Mouse (Mus musculus): ENCODE measurements around the gene Prl8a2.

The Prl8a2 gene

DNA sequence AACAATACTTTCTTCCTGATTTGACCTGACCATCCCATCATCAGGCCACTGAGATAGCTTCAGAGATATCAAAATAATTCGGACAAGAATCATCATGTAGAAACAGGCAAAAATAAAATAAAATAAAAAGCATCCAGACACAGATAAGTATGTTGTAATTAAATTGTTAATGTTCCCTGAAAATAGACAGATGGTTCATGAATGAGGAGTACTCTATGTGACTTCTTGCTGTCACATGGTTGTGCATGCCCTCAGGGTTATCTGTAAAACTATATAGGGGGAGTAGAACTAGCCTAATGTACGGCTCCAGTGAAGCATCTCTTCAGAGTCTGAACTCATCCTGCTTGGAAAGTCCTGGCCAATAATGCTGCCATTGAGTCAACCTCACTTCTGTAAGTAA is at the start of gene Prl8a2:
Prl8a2 (plus strand) TSS at position 301 of the 400 bp plus-strand sequence.
- no peak for DNase-seq (ENCODE audit: low spot score)

- no peak for DNase-seq (ENCODE audit: low spot score)
These were observed 32.9 kb upstream of the Prl8a2 start, which contains the start of gene Prl6a1 for GRCm38 (mm10) chr13:27312334-27313225. Gene Prl6a1 (plus strand): TSS chr13:27312627.

- no peak for DNase-seq (ENCODE audit: low spot score)
These were observed 10.5 kb upstream of the Prl8a2 start for GRCm38 (mm10) chr13:27334989-27335388.

DNA sequence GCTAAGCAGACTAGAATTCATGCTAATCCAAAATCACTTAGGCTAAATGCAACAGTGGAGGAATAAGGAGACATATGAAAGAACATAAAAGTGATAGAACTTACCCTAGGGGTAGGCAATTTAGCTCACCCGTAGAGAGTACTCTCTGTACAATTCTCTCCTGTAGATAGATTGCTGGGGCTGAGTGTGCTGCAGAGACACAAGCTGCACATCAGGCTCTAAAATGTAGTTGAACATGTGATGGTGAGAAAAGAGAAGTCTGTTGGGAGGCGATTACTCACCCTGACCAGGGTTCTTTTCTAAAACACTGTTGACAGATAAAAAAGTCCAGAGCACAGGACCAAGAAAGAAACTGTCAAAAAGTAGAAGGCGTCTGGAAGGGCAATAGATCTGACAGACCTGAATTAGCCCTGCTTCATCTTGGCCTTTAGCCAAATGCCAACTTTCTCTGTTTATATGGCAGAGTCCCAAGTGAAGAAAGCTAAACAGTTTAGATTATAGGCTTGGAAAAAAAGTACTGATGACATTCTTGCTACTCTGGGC is 2.7 kb upstream of the Prl8a2 start:
- DNase-seq (ENCODE audit: low spot score) = no peak

GRCm38 (mm10) chr13:27390746-27391145 is 45.3 kb downstream of the Prl8a2 start, which contains the start of gene Prl2b1:
Gene Prl2b1 (minus strand): TSS chr13:27390846.
- no peak for DNase-seq (ENCODE audit: low spot score)

DNA sequence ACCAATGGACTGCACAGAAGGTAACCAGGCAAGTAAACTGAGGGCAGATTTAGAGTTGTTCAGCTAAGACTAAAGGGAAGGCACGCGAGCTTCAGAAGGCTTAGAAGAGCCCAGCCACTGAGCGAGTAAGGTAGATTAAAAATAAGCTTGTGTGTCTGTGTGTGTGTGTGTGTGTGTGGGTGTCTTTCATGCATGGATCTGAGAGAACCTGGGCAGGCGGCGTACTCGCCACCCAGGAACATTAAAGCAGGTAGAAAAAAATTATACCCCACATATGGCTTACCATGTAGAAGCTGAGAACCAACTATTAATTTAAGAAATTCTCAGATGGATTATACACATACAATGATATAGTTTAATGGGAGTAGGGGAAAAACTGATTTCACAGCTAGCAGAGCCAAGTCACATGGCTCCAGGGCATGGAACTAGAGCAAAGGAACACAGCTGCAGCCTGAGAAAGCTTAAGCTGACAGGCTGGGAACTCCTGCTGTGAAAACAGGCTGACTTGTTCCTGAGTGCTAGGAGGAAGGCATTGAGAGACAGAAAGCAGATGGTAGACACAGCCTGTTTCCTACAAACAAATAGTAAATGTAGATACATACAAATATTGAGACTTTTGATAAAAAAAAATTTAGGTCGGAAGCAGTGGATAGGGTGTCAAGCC is 53.7 kb downstream of the Prl8a2 start:
- no peak for DNase-seq (ENCODE audit: low spot score)

All from urinary bladder, postnatal 25 days (tissue).